Mouse (Mus musculus) heart, postnatal 0 days (tissue): ENCODE data around the gene Trp63.

Source experiments
- CTCF ChIP-seq: IDR thresholded peaks from 2 replicates; pipeline ENCODE4 v1.5.1; 2016; ENCODE audit warnings: antibody characterized with exemption, control low read depth, low read depth
- EP300 ChIP-seq: IDR thresholded peaks from 2 replicates; pipeline ENCODE4 v1.6.1; 2016; ENCODE audit warnings: antibody characterized with exemption, low read depth

DNA sequence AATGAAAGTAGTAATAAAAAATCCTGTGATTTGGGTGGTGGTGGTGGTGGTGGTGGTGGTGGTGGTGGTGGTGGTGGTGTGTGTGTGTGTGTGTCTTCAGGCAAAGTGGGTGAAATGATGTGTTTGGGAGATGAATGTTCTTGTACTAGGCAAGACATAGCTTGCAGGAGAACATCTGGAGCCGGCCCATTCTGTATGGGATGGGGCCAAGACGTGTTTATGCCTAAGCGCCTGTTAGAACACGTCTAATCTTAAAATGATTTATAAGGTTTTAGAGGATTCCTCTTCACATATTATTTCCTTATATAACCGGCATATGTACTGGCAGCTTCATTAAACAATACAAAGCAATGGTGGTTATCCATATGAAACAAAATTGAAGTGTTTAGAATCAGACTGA is 152.2 kb downstream of the Trp63 start:
- TF ChIP-seq CTCF (no peak), EP300 (no peak)
